29 mouse cellular contexts compared by ENCODE assay signal in genomic region chr11:34339693-34340092, GRCm38 (mm10). TPM values are rescaled to one million over a fixed set of nuclear protein-coding genes. Genes with fewer than 3 reads are reported as not detected.
"Had no signal": no experiment of that assay in that cellular context is flagged by ENCODE, and none has a peak within 500 bp of the region (broad histone marks: within the 10 kb centered on the region; RNA-seq: fewer than 3 reads in every experiment).

No protein-coding gene starts in this region.

- H3K4me1 ChIP-seq: liver, embryonic 13.5 days; liver, embryonic 15.5 days had no signal

- DNase-seq: gastrocnemius, postnatal 14 days; gastrocnemius, postnatal 36 days; heart, adult 18-20 months; heart, postnatal 14 days; heart, postnatal 36 days; kidney, adult 11 months; kidney, adult 2 months; kidney, adult 9 months; kidney, postnatal 14 days; kidney, postnatal 36 days; layer of hippocampus, adult 9-11 months; layer of hippocampus, postnatal 36 days; left cerebral cortex, postnatal 4 days; liver; liver, embryonic 13.5 days had no signal

- H3K27ac ChIP-seq: heart, embryonic 13.5 days; heart, embryonic 15.5 days; hindbrain, embryonic 13.5 days; hindbrain, embryonic 15.5 days; hindbrain, postnatal 0 days; kidney, embryonic 15.5 days; kidney, postnatal 0 days; limb, embryonic 12.5 days; liver, embryonic 13.5 days; liver, embryonic 15.5 days had no signal

- ATAC-seq: hindbrain, postnatal 0 days; intestine, embryonic 16.5 days had no signal

- H3K9me3 ChIP-seq: heart, embryonic 13.5 days; heart, embryonic 15.5 days; hindbrain, embryonic 13.5 days; hindbrain, embryonic 15.5 days; kidney, embryonic 15.5 days; limb, embryonic 12.5 days; liver, embryonic 13.5 days; liver, embryonic 15.5 days had no signal

- H3K4me2 ChIP-seq: heart, embryonic 11.5 days; heart, embryonic 13.5 days; heart, embryonic 15.5 days; hindbrain, embryonic 13.5 days; hindbrain, embryonic 15.5 days; kidney, embryonic 15.5 days; limb, embryonic 12.5 days; liver, embryonic 11.5 days; liver, embryonic 13.5 days; liver, embryonic 15.5 days had no signal

- H3K9ac ChIP-seq: heart, embryonic 13.5 days; heart, embryonic 15.5 days; hindbrain, embryonic 13.5 days; hindbrain, embryonic 15.5 days; kidney, embryonic 15.5 days; limb, embryonic 12.5 days; liver, embryonic 13.5 days; liver, embryonic 15.5 days had no signal

- H3K4me3 ChIP-seq: heart, embryonic 13.5 days; heart, embryonic 15.5 days; hindbrain, embryonic 13.5 days; hindbrain, embryonic 15.5 days; kidney, embryonic 15.5 days; limb, embryonic 12.5 days; liver, embryonic 13.5 days; liver, embryonic 15.5 days had no signal

- H3K27me3 ChIP-seq: heart, embryonic 13.5 days; heart, embryonic 15.5 days; hindbrain, embryonic 13.5 days; hindbrain, embryonic 15.5 days; kidney, embryonic 15.5 days; liver, embryonic 13.5 days; liver, embryonic 15.5 days had no signal

- H3K36me3 ChIP-seq: heart, embryonic 13.5 days; heart, embryonic 15.5 days; hindbrain, embryonic 13.5 days; hindbrain, embryonic 15.5 days; kidney, embryonic 15.5 days; limb, embryonic 12.5 days; liver, embryonic 13.5 days; liver, embryonic 15.5 days had no signal

RNA-seq across cellular contexts. Expression of gene Fam196b, which starts 25.1 kb away (rescaled TPM):
- total RNA-seq: heart, adult 18-20 months; heart, adult 8-10 months; heart, postnatal 14 days; heart, postnatal 36 days had no signal
- polyA plus RNA-seq: heart, postnatal 0 days had no signal
